Mouse (Mus musculus) common myeloid progenitor, adult 5-6 weeks (primary cell): ENCODE measurements around the gene Zfp113. TPM values are rescaled to one million over a fixed set of nuclear protein-coding genes. Genes with fewer than 3 reads are reported as not detected.
"Not testable (repeated sequence)": the region's sequence is repeated elsewhere in the genome, so short reads cannot be mapped to it uniquely, and the experiment has no call there.

ENCODE experiments used
- ATAC-seq: replicated peaks from 2 replicates; pipeline ENCODE4 v1.8.0; 2016; ENCODE audit warnings: low read depth, mild to moderate bottlenecking, moderate TSS enrichment, inconsistent platforms; ENCODE audit not compliant: poor library complexity, severe bottlenecking
- total RNA-seq: library from RNA; stranded (forward); fragments of 200-1000, 187-1606 nt; gene quantifications from 2 replicates; pipeline ENCODE4 v1.2.3, GENCODE M21; 2017

Zfp113 gene
- total RNA-seq, 1 experiment from 2014 or later, result 8.9 TPM

DNA sequence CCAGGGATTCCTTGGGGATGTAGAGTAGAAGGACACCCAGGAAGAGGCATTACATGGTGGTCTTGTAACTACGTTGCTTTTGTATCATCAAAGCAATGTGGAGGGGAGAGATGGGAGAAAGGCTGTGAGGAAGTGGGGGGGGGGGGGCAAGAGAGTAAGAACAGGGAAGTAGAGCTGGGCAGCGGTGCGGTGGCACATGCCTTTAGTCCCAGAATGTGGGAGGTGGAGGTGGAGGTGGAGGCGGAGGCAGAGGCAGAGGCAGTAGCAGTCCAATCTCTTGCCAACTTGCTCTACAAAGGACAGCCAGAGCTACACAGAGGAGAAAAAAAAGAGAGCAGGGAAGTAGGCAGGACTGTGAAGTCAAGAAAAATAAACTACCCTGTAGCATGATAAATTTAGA lies 17.0 kb downstream of the Zfp113 start:
- ATAC-seq, result peak; percentile 36; the same call in 1 of the 2 replicates

DNA sequence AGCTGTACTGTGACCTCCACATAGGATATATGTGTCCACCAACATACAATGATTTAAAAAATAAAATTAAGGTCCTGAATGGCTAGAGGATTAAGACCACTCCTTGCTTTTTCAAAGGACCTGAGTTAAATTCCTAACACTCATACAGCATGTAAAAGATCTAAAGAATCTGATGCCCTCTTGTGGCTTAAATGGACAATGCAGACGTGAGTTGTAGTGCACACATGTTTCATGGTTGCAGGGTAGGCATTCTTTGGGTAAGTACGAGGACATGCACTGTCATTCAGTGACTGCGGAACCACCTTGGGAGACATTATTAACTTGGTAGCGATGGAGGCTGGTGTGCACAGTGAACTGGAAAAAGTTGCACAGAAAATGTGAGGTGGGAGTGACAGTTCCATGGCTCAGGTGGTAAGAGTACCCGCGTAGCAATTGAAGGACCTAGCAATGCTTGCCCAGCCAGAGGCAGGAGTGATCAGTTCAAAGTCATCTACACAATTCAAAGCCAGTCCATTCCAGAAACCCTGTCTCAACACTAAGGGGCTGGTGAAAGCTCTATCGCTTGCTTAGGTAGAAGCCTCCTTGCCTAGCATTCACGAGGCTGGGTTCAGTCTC lies 17.5 kb downstream of the Zfp113 start:
- peak; percentile 89 for ATAC-seq

DNA sequence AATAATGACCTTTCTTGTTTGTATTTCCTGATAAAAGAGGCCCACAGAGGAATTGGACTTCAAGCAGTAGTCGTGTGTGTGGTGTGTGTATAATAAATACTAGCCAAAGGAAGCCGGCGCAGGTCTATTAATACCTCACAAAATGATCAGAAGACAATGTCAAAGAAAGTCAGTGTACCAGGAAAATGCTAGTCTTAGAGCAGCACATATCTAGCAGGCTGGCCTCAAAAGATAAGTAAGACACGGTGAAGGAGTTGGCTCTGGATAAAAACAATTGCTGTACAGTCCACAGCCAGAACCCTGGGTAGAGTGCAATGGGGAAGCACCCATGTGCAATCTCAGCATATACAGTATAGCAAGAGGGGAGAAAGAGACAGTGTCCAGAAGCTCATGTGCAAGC lies 18.3 kb downstream of the Zfp113 start:
- peak; percentile 48 for ATAC-seq

GRCm38 (mm10) chr5:138132425-138133064 lies 23.0 kb downstream of the Zfp113 start:
- no peak for ATAC-seq

- ATAC-seq, result no peak
Measured at GRCm38 (mm10) chr5:138118041-138118440, 37.5 kb downstream of the Zfp113 start.

DNA sequence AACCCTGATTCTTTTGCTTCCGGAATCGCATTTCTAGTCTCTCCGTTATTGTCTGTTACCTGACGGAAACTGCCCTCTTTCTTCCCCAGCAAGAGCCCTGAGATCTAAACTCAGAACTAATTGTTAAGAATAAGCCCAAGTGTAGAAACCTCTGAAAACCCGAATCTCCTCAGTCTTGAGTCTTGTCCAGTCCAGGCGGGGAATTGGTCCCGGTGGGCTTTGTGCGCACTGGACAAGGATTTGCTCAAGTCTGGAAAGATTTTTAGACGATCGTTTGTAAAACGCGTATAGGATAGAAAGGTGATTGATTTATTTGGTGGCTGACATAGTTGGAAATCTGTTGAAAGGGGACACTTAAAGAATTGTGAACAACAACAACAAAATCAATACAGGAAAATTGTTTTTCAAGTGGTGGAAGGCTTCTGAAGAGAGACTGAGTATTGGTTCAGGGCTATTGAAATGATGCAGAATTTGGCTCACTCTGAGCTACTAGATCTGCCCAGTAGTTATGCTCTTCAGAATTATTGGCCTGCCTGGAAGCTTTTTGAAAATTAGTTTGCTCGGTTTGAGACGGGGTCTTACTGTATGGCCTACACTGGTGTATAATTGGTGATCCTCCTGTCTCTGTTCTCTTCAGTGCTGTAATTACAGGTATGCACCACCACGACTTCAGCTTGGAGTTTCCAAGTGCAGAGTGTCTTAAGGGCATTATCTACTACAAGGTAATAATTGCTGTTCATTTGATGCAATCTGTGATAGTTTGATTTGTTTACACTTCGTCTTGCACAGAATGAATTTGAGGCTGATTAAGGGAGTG lies 38.1 kb downstream of the Zfp113 start:
- ATAC-seq, result 0 out of 2 replicates have a peak, but pooled peaks have one; percentile 13

- peak; percentile 99 for ATAC-seq
Measured at GRCm38 (mm10) chr5:138116255-138117198, 39.0 kb downstream of the Zfp113 start, which contains the start of gene Zscan21. Zscan21 (plus strand) TSS chr5:138116903.

GRCm38 (mm10) chr5:138109847-138110396 lies 45.6 kb downstream of the Zfp113 start:
- not testable (repeated sequence) for ATAC-seq

DNA sequence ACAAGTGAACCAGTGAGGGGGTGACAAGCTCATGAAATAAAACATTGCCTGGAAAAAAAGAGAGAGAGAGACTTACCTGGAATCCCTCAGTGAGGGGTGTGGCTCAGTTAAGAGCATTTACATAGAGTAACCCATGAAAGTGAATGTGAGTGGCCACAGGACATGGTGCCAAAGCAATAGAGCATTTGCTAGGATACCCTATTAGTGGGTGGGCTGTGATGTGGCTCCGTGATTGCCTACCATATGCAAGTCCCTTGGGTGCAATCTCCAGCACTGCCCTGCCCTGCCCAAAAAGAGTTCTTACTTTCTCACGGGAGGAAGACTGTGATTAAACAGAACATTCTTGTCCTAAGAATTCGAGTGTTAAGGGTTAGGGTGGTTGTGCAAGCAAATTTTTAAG lies 48.4 kb downstream of the Zfp113 start:
- ATAC-seq, result no peak

GRCm38 (mm10) chr5:138104976-138105375 lies 50.6 kb downstream of the Zfp113 start:
- ATAC-seq, result no peak

GRCm38 (mm10) chr5:138094474-138094873 lies 61.1 kb downstream of the Zfp113 start:
- no peak for ATAC-seq

GRCm38 (mm10) chr5:138092771-138093170 lies 62.8 kb downstream of the Zfp113 start:
- no peak for ATAC-seq

DNA sequence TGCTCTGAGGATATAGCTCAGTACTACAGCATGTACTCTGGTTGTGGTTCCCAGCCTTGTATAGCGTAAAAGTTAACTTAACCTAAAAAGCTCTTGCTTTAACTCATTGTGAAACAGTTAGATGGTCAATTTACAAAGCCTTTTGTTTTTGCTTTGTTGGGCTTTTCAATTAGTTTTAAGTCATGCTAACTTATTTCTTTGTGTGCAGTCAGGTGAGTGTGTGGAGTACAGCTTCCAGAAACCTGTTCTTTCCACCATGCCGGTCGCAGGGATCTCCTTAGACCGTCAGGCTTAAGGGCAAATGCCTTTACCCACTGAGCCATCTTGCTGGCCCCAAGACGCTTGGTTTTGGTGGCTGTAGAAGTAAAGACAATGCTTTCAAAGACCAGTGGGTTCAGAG lies 64.8 kb downstream of the Zfp113 start:
- ATAC-seq, result no peak

DNA sequence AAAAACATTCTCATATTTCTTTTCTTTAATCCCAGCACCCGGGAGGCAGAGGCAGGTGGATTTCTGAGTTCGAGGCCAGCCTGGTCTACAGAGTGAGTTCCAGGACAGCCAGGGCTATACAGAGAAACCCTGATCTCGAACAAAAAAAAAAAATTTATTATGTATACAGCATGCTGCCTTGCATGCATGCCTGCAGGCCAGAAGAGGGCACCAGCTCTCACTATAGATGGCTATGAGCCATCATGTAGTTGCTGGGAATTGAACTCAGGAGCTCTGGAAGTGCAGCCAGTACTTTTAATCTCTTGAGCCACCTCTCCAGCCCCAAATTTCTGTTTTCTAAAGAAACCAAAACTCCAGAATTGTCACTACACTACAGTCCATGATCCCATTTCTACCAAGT lies 65.3 kb downstream of the Zfp113 start:
- peak; percentile 55; the same call in 1 of the 2 replicates for ATAC-seq

Other genes with a start within 250 kb of the Zfp113 start
- gene Cyp3a13, start 234.1 kb downstream of the Zfp113 start, total RNA-seq, result not detected in 2 replicates
- gene Gjc3, start 192.6 kb downstream of the Zfp113 start, total RNA-seq, result not detected in 2 replicates
- gene Azgp1, start 174.2 kb downstream of the Zfp113 start, total RNA-seq, result not detected in 2 replicates
- gene Smok3a, start 134.5 kb downstream of the Zfp113 start, total RNA-seq, result not detected in 2 replicates
- not detected in 2 replicates for gene Smok3b, start 134.3 kb downstream of the Zfp113 start, total RNA-seq
- gene Smok3c, start 102.5 kb downstream of the Zfp113 start, total RNA-seq, result not detected in 2 replicates
- gene Zkscan1, start 70.7 kb downstream of the Zfp113 start, total RNA-seq, result 29.1 and 44.2 TPM in 2 replicates
- gene Zscan21, start 38.8 kb downstream of the Zfp113 start, total RNA-seq, result 16.6 and 20.7 TPM in 2 replicates
- gene Cops6, start 5.3 kb upstream of the Zfp113 start, total RNA-seq, result 30.2 and 54.0 TPM in 2 replicates
- gene Ap4m1, start 16.3 kb upstream of the Zfp113 start, total RNA-seq, result 23.0 and 33.7 TPM in 2 replicates
- gene Mcm7, start 16.7 kb upstream of the Zfp113 start, total RNA-seq, result 456 and 545 TPM in 2 replicates
- 28.2 and 30.8 TPM in 2 replicates for gene Taf6, start 31.7 kb upstream of the Zfp113 start, total RNA-seq
- 37.3 and 41.4 TPM in 2 replicates for gene Cnpy4, start 31.7 kb upstream of the Zfp113 start, total RNA-seq
- 2.2 and 7.7 TPM in 2 replicates for gene Mblac1, start 38.6 kb upstream of the Zfp113 start, total RNA-seq
- gene Nxpe5, start 70.2 kb upstream of the Zfp113 start, total RNA-seq, result 2.9 and 3.3 TPM in 2 replicates
- 31.0 and 43.3 TPM in 2 replicates for gene Lamtor4, start 99.7 kb upstream of the Zfp113 start, total RNA-seq
- gene BC037034, start 108.3 kb upstream of the Zfp113 start, total RNA-seq, result 28.9 and 34.1 TPM in 2 replicates
- gene Gal3st4, start 117.1 kb upstream of the Zfp113 start, total RNA-seq, result 0.34 TPM in 1 of 2 replicates, not detected in the other
- not detected in 2 replicates for gene Gm43720, start 124.2 kb upstream of the Zfp113 start, total RNA-seq
- 5.3 and 7.1 TPM in 2 replicates for gene Gpc2, start 124.3 kb upstream of the Zfp113 start, total RNA-seq
- 2.9 and 8.7 TPM in 2 replicates for gene Stag3, start 124.5 kb upstream of the Zfp113 start, total RNA-seq
- not detected in 2 replicates for gene Pvrig, start 186.2 kb upstream of the Zfp113 start, total RNA-seq